Mouse (Mus musculus) forebrain, postnatal 0 days (tissue): ENCODE data around the gene Fermt3. TPM values are rescaled to one million over a fixed set of nuclear protein-coding genes. Genes with fewer than 3 reads are reported as not detected.

Experiments used
- ATAC-seq: fragments of 200-750 bp; cut with Nextera tagmentation; 2 replicates; pipeline ENCODE4 v1.8.0; 2017; ENCODE audit warnings: mild to moderate bottlenecking, moderate library complexity
- DNase-seq: peaks from one replicate; pipeline ENCODE4 v3.0.0-alpha.2; 2015
- H3K27ac ChIP-seq: fragments of 300-500 bp; sonication (generic); 2 replicates; pipeline ENCODE4 v1.5.1; 2014; ENCODE audit warnings: low read depth, mild to moderate bottlenecking, antibody characterized with exemption, low read length, moderate library complexity, mixed read lengths
- H3K27me3 ChIP-seq: fragments of 300-500 bp; sonication (generic); 2 replicates; pipeline ENCODE4 v1.6.1; 2014; ENCODE audit warnings: mild to moderate bottlenecking, low read length, mixed read lengths; ENCODE audit not compliant: insufficient read depth
- H3K36me3 ChIP-seq: fragments of 300-500 bp; sonication (generic); 2 replicates; pipeline ENCODE4 v1.6.1; 2014; ENCODE audit warnings: mild to moderate bottlenecking, moderate library complexity; ENCODE audit not compliant: insufficient read depth
- H3K4me1 ChIP-seq: fragments of 300-500 bp; sonication (generic); 2 replicates; pipeline ENCODE4 v1.6.1; 2014; ENCODE audit warnings: antibody characterized with exemption; ENCODE audit not compliant: insufficient read depth
- H3K4me2 ChIP-seq: fragments of 300-500 bp; sonication (generic); 2 replicates; pipeline ENCODE4 v1.6.1; 2014; ENCODE audit warnings: low read depth, mild to moderate bottlenecking, moderate library complexity
- H3K4me3 ChIP-seq: fragments of 300-500 bp; sonication (generic); 2 replicates; pipeline ENCODE4 v1.5.1; 2014; ENCODE audit warnings: low read depth, low read length, mixed read lengths
- H3K9ac ChIP-seq: fragments of 300-500 bp; sonication (generic); 2 replicates; pipeline ENCODE4 v1.6.1; 2014; ENCODE audit warnings: mild to moderate bottlenecking
- H3K9me3 ChIP-seq: fragments of 300-500 bp; sonication (generic); 2 replicates; pipeline ENCODE4 v1.6.1; 2016; ENCODE audit warnings: low read length
- CTCF ChIP-seq: sonication (generic); IDR thresholded peaks from 2 replicates; pipeline ENCODE4 v1.5.1; 2016; ENCODE audit warnings: antibody characterized with exemption, control low read depth, low read depth
- WGBS: fragments of 180-500 bp; shearing (Covaris S2); extraction: QIAGEN DNeasy Blood & Tissue Kit; methylation state at CpG from one replicate; pipeline ENCODE4 v1.1.7; 2014; 5-methylcytosine and 5-hydroxymethylcytosine counted together
- polyA plus RNA-seq: library from polyadenylated mRNA; unstranded; fragments of >200 nt; fragmentation: Nextera tagmentation; extraction: Ambion mirVana; gene quantifications from 2 replicates; pipeline ENCODE4 v1.2.1, GENCODE M21; 2015
- total RNA-seq: library from RNA; depleted of rRNA; stranded (reverse); fragments of >200 nt; gene quantifications from 2 replicates; pipeline ENCODE4 v1.2.3, GENCODE M21; 2014

The Fermt3 gene
- total and polyA plus RNA-seq, 2 experiments from 2014 or later: 3.6 to 6.0 TPM

- Histone ChIP-seq H3K4me3 (no peak overlapping the region), H3K9ac (no peak overlapping the region), H3K4me1 (peaks cover 11% of the 10 kb centered on the region; the same call in 1 of the 2 replicates), H3K9me3 (no peaks in the 10 kb centered on the region), H3K36me3 (peaks cover 22% of the 10 kb centered on the region), H3K27me3 (no peaks in the 10 kb centered on the region), H3K4me2 (no peak overlapping the region), H3K27ac (no peak overlapping the region)
- DNase-seq: no peak
- 25% methylated on average over 5 of the region's 5 CpGs for WGBS
- TF ChIP-seq CTCF: no peak
- no peak for ATAC-seq
These were observed 35.6 kb downstream of the Fermt3 start for GRCm38 (mm10) chr19:6983621-6984020.

GRCm38 (mm10) chr19:6981465-6981864 is 37.8 kb downstream of the Fermt3 start:
- no peak for TF ChIP-seq CTCF
- H3K4me2 ChIP-seq: no peak overlapping the region
- no peak for ATAC-seq
- H3K4me3 ChIP-seq: no peak overlapping the region
- peaks cover 14% of the 10 kb centered on the region for H3K4me1 ChIP-seq
- peaks cover 30% of the 10 kb centered on the region for H3K36me3 ChIP-seq
- DNase-seq: no peak
- no peak overlapping the region for H3K27ac ChIP-seq
- no peak overlapping the region for H3K9ac ChIP-seq
- H3K27me3 ChIP-seq: no peaks in the 10 kb centered on the region
- 92% methylated on average over 4 of the region's 4 CpGs for WGBS
- H3K9me3 ChIP-seq: no peaks in the 10 kb centered on the region

- WGBS: 2% methylated on average over 38 of the region's 38 CpGs
- no peak for TF ChIP-seq CTCF
- Histone ChIP-seq H3K4me1 (peaks cover 9% of the 10 kb centered on the region), H3K4me2 (peak within 1 kb of the TSS; percentile 77), H3K9ac (peak within 1 kb of the TSS; percentile 74), H3K4me3 (peak within 1 kb of the TSS; percentile 55), H3K9me3 (no peaks in the 10 kb centered on the region), H3K36me3 (peaks cover 30% of the 10 kb centered on the region), H3K27ac (peak within 1 kb of the TSS; percentile 87), H3K27me3 (no peaks in the 10 kb centered on the region)
- DNase-seq (peak; percentile 100), ATAC-seq (peak; percentile 88)
These were observed 38.7 kb downstream of the Fermt3 start, which contains the start of gene Fkbp2 for GRCm38 (mm10) chr19:6980381-6981093. Fkbp2 (minus strand) TSS chr19:6980501.

- peak; percentile 77 for TF ChIP-seq CTCF
- Histone ChIP-seq H3K27ac (peak overlapping the region; percentile 87), H3K36me3 (peaks cover 23% of the 10 kb centered on the region), H3K4me1 (peaks cover 9% of the 10 kb centered on the region), H3K27me3 (no peaks in the 10 kb centered on the region), H3K4me2 (peak overlapping the region; percentile 77), H3K4me3 (peak overlapping the region; percentile 55), H3K9me3 (no peaks in the 10 kb centered on the region), H3K9ac (peak overlapping the region; percentile 74)
- ATAC-seq: peak; percentile 84
- 1% methylated on average over 56 of the region's 59 CpGs for WGBS
- DNase-seq: peak; percentile 98
These were observed 39.5 kb downstream of the Fermt3 start for GRCm38 (mm10) chr19:6979486-6980380.

- no peak for TF ChIP-seq CTCF
- Histone ChIP-seq H3K27ac (peak overlapping the region; percentile 87), H3K9me3 (no peaks in the 10 kb centered on the region), H3K27me3 (no peaks in the 10 kb centered on the region), H3K36me3 (peaks cover 22% of the 10 kb centered on the region), H3K4me2 (peak overlapping the region; percentile 77), H3K4me3 (peak overlapping the region; percentile 55), H3K9ac (peak overlapping the region; percentile 74), H3K4me1 (peaks cover 9% of the 10 kb centered on the region)
- DNase-seq: peak; percentile 25
- ATAC-seq: no peak
- WGBS: 8% methylated on average over 11 of the region's 11 CpGs
These were observed 40.2 kb downstream of the Fermt3 start for GRCm38 (mm10) chr19:6979001-6979479.

GRCm38 (mm10) chr19:6978639-6978974 is 40.7 kb downstream of the Fermt3 start:
- Histone ChIP-seq H3K9me3 (no peaks in the 10 kb centered on the region), H3K4me3 (no peak overlapping the region), H3K27me3 (no peaks in the 10 kb centered on the region), H3K9ac (0 out of 2 replicates have a peak overlapping the region, but pooled peaks have one; percentile 74), H3K4me2 (peak overlapping the region; percentile 77), H3K27ac (peak overlapping the region; percentile 87), H3K36me3 (peaks cover 17% of the 10 kb centered on the region), H3K4me1 (peaks cover 9% of the 10 kb centered on the region)
- DNase-seq (no peak), ATAC-seq (no peak)
- WGBS: 37% methylated on average over 3 of the region's 3 CpGs
- TF ChIP-seq CTCF: no peak
